Mouse (Mus musculus): ENCODE measurements around the gene Ankrd13d. TPM values are rescaled to one million over a fixed set of nuclear protein-coding genes. Genes with fewer than 3 reads are reported as not detected.

Gene Ankrd13d
- total RNA-seq, 2 experiments from 2014 or later, result 1.2 to 1.3 TPM

DNA sequence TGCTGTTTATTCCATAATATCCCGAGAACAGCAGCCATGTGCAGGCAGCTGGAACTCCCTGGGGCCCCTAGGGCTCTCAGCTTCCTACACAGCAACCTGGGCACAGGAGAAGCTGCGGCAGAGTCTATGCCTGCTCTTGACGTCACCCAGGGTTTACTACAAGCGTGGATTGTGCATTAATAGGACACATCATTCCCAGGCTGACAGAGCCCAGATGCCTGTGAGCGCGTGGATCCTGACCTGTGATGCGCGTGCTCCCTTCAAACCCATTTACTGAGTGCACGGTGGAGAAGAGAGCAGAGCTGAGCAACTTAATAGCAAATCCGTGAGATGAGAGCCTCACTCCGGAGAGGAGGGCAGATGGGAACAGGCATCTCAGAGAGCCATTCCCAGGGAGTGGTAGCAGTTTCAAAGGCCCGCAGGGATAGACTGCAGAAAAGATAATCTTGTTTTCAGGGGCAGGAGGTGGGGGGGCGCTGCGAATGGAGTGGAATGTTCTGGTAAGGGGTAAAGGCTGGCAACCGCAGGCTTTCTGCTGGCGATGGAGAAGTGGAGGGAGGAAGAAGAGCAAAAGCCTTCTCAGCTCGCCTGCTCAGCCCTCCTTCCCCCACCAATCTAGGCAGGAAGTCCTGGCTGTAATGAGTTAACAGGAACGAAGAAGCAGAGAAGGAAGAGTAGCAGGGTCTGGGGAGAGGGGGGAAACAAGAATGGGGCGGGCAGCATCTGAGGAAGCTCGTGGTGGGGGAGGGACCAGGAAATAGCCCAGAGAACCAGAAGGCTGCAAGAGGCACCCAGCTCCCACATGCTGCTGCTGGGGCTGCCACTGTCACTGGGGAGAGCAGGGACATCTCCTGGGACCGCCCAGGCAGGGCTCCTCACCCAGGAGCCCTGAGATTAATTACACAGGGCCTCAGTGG, 19.1 kb upstream of the Ankrd13d start:
- no peak for DNase-seq

GRCm38 (mm10) chr19:4300852-4301734, 18.2 kb upstream of the Ankrd13d start:
- DNase-seq, result no peak

GRCm38 (mm10) chr19:4300271-4300704, 17.4 kb upstream of the Ankrd13d start:
- no peak for DNase-seq

- no peak for DNase-seq
Observed at GRCm38 (mm10) chr19:4299574-4300270, 16.8 kb upstream of the Ankrd13d start.

DNA sequence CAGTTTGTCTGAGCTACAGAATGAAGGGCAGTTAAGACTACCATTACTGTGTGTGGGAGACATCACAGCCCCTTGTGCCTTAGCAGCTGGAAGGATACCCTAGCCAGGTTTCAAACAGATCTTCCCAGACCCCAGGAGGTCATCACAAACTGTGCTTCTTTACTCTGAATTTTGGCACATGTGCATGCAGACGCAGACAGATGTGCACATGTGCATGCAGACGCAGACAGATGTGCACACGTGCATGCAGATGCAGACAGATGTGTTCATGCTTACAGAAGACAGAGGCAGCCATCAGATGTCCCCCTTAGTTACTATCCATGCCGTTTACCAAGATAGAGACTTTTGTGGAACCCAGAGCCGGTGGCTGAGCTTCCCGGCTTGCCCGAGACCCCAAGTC, 16.2 kb upstream of the Ankrd13d start:
- no peak for DNase-seq

DNA sequence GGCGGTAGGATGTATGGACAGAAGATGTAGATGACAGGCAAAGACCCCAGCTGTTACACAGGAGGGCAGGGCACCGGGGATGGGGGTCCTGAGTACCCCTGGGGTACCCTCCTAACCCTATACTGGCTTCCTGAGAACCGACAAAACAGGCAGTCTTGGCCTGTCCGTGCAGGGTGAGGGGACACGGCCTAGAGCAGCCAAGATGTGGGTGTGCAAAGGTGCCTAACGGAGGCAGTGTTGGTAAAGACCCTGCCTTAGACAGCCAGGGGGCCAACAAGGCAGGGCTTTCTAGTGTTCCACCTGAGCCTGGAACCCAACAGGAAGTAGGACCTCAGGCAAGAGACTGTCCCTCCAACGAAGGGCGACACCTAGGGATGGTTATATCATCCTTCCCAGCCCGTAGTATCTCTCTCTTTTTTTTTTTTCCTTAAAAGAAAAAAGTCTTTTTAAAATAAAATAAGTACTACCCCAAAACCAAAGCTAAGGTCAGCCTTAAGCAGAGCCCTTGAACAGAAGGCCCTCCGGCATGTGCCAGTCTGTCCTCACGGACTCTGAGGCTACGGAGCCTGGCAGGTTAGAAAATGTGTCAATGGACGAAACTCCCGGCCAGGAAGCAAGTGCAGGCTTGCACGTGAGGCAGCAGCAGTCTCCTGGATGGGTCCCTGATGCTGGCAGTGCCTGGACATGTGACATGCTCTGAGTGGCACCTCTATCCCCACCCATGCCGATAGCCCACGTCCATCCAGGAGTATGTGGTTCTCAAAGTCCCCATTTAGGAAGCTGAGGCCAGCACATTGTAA, 15.6 kb upstream of the Ankrd13d start:
- no peak for DNase-seq

DNA sequence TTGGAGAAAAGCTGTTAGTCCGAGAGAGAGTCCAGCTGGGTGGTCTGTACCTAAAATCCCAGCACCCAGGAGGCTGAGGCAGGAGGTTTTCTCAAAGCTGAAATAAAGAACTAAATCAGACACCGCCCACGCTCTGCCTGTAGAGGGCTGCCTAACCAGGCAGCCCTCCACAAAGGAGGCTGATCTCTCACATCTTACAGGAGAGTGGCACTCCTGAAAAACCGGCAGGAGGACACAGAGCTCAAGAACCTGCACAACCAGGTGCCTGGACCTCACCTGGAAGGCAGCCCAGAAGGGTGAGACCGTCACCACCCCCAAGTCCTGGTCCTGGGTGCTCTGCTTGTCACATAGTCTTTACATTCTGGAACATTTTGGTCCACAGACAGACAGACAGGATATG, 14.9 kb upstream of the Ankrd13d start:
- no peak for DNase-seq

- no peak for DNase-seq
Observed at GRCm38 (mm10) chr19:4296611-4297010, 13.7 kb upstream of the Ankrd13d start.

- DNase-seq, result no peak
Observed at GRCm38 (mm10) chr19:4295391-4295790, 12.5 kb upstream of the Ankrd13d start.

DNA sequence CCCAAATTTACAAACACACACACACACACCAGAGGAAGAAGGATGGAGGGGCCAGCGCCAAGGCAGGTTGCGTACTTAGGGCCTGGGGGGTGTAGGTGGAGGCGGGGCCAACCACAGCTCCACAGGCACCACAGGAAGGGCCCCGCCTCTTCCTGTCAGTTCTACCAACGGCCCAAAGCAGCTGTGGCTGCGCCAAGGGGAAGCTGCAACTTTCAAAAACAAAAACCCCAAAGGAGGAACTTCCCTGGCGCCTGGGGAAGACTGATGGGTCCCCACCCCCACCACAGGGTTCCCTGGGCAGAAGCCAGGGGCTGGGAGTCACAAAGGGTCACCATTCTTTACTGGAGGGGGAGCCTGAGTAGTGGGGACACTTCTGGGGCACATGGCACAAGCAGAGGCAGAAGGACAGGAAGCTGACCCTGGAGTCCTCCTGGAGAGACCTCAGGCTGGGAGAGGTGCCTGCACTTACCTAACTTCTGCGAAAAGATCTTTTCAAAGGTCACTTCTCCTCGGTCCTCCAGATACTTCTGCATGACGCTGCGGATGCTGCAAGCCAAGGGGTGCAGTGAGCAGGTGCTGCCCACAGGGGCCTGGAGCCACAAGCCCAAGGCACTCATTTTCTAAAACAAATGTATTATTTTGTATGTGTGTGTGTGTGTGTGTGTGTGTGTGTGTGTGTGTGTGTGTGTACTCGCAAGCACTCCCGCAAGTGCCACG, 11.6 kb upstream of the Ankrd13d start:
- DNase-seq, result no peak

DNA sequence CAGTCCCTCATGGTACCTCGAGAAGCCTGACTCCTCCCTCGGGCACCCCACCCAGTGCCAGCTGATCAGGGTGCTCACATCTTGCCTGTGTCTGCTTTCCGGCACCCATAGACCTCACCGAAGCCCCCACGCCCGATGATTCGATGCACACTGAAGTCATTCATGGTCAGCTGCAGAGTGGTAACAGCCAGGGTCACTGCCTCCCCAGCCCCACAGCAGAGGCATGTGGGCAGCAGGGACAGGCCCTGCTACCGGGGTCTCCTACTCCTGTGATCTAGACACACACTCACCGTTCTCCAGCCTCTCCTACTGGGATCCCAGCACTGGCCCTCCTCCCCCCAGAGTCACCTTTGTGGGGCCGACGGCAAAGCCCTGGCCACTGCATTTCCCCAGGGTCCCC, 8.2 kb upstream of the Ankrd13d start:
- no peak for DNase-seq

DNA sequence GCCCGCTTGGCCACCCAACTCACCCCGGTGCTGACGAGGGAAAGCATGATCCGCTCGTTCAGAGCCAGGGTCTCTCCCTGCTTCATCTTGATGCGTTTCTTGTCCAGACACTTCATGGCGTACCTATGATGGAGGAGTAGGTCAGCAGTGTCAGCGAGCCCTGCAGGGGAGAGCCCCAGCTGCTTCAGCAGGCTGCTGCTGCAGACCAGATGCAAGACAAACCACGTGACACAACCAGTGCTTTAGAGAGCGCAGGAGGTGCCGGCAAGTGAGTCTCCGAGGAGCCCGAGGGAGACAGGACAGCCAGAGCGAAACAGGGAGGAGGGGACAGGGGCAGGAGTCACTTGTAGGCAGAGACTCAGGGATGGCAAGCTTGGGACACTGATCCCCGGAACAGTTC, 7.8 kb upstream of the Ankrd13d start:
- no peak for DNase-seq

GRCm38 (mm10) chr19:4283653-4284052, 716 bp upstream of the Ankrd13d start:
- DNase-seq, result no peak

- no peak for DNase-seq
Observed at GRCm38 (mm10) chr19:4280425-4280824, 2.5 kb downstream of the Ankrd13d start.

- DNase-seq, result no peak
Observed at GRCm38 (mm10) chr19:4279487-4279886, 3.5 kb downstream of the Ankrd13d start.

DNA sequence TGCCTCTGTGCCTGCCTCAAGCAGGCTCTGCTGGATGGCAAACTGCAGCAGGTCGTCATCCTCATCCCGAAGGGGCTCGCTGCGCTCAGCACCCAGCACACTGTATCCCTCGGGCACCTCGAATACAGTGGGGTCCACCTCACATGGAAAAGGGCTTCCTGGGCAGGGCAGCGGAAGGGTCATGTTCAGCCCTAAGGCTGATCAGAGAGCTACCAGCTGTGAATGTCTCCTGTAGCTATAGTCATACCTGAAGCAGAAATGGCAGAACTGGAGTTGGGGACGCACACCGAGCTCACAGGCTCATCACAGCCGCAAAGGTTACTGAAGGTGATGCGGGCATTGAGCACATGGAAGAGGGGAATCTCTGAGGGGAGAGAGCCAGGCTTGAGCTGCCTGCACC, 12.0 kb downstream of the Ankrd13d start:
- no peak for DNase-seq

GRCm38 (mm10) chr19:4270187-4270586, 12.8 kb downstream of the Ankrd13d start:
- no peak for DNase-seq

GRCm38 (mm10) chr19:4268566-4269361, 14.2 kb downstream of the Ankrd13d start, which contains the start of gene Ssh3:
TSS of gene Ssh3 (minus strand) at chr19:4269180.
- DNase-seq, result peak; percentile 43

- DNase-seq, result no peak
Observed at GRCm38 (mm10) chr19:4265956-4266355, 17.0 kb downstream of the Ankrd13d start.
